Mouse (Mus musculus) midbrain, postnatal 0 days (tissue): ENCODE measurements around the gene Mcm7. TPM values are rescaled to one million over a fixed set of nuclear protein-coding genes. Genes with fewer than 3 reads are reported as not detected.
"Not testable (repeated sequence)": the region's sequence is repeated elsewhere in the genome, so short reads cannot be mapped to it uniquely, and the experiment has no call there.

Experiments used
- ATAC-seq: fragments of 200-750 bp; cut with Nextera tagmentation; 2 replicates; pipeline ENCODE4 v1.8.0; 2017; ENCODE audit warnings: moderate number of reproducible peaks, mild to moderate bottlenecking, moderate TSS enrichment, moderate library complexity; ENCODE audit not compliant: low FRiP score
- DNase-seq: peaks from one replicate; pipeline ENCODE4 v3.0.0-alpha.2; 2015; ENCODE audit warnings: low spot score
- H3K27ac ChIP-seq: fragments of 300-500 bp; sonication (generic); 2 replicates; pipeline ENCODE4 v1.5.1; 2014; ENCODE audit warnings: low read depth, mild to moderate bottlenecking, low read length, mixed read lengths
- H3K27me3 ChIP-seq: fragments of 300-500 bp; sonication (generic); 2 replicates; pipeline ENCODE4 v1.6.1; 2014; ENCODE audit warnings: low read length, control low read depth, mixed read lengths; ENCODE audit not compliant: insufficient read depth
- H3K36me3 ChIP-seq: fragments of 300-500 bp; sonication (generic); 2 replicates; pipeline ENCODE4 v1.6.1; 2014; ENCODE audit warnings: low read length, control low read depth, mixed read lengths; ENCODE audit not compliant: insufficient read depth
- H3K4me1 ChIP-seq: fragments of 300-500 bp; sonication (generic); 2 replicates; pipeline ENCODE4 v1.6.1; 2014; ENCODE audit warnings: mild to moderate bottlenecking, control low read depth, antibody characterized with exemption, low read length, mixed read lengths; ENCODE audit not compliant: insufficient read depth
- H3K4me2 ChIP-seq: fragments of 300-500 bp; sonication (generic); 2 replicates; pipeline ENCODE4 v1.6.1; 2014; ENCODE audit warnings: low read depth, mild to moderate bottlenecking, low read length, mixed read lengths; ENCODE audit not compliant: poor library complexity, severe bottlenecking
- H3K4me3 ChIP-seq: fragments of 300-500 bp; sonication (generic); 2 replicates; pipeline ENCODE4 v1.5.1; 2014; ENCODE audit warnings: low read depth, mild to moderate bottlenecking, low read length, moderate library complexity
- H3K9ac ChIP-seq: fragments of 300-500 bp; sonication (generic); replicated peaks from 2 replicates; pipeline ENCODE4 v1.6.1; 2014; ENCODE audit warnings: mild to moderate bottlenecking, low read length, moderate library complexity, mixed read lengths; ENCODE audit not compliant: poor library complexity, severe bottlenecking
- H3K9me3 ChIP-seq: fragments of 300-500 bp; sonication (generic); 2 replicates; pipeline ENCODE4 v1.6.1; 2016; ENCODE audit warnings: low read length, control low read depth
- CTCF ChIP-seq: IDR thresholded peaks from 2 replicates; pipeline ENCODE4 v1.5.1; 2016; ENCODE audit warnings: antibody characterized with exemption, mild to moderate bottlenecking
- WGBS: fragments of 180-500 bp; shearing (Covaris S2); extraction: QIAGEN DNeasy Blood & Tissue Kit; methylation state at CpG from one replicate; pipeline ENCODE4 v1.1.7; 2014; 5-methylcytosine and 5-hydroxymethylcytosine counted together
- polyA plus RNA-seq: library from polyadenylated mRNA; unstranded; fragments of >200 nt; fragmentation: Nextera tagmentation; extraction: Ambion mirVana; gene quantifications from 2 replicates; pipeline ENCODE4 v1.2.1, GENCODE M21; 2015
- total RNA-seq: library from RNA; depleted of rRNA; stranded (reverse); fragments of >200 nt; gene quantifications from 2 replicates; pipeline ENCODE4 v1.2.3, GENCODE M21; 2014; rRNA removed

The Mcm7 gene
- total RNA-seq (27.8 and 31.0 TPM in 2 replicates), polyA plus RNA-seq (37.9 and 39.6 TPM in 2 replicates)

DNA sequence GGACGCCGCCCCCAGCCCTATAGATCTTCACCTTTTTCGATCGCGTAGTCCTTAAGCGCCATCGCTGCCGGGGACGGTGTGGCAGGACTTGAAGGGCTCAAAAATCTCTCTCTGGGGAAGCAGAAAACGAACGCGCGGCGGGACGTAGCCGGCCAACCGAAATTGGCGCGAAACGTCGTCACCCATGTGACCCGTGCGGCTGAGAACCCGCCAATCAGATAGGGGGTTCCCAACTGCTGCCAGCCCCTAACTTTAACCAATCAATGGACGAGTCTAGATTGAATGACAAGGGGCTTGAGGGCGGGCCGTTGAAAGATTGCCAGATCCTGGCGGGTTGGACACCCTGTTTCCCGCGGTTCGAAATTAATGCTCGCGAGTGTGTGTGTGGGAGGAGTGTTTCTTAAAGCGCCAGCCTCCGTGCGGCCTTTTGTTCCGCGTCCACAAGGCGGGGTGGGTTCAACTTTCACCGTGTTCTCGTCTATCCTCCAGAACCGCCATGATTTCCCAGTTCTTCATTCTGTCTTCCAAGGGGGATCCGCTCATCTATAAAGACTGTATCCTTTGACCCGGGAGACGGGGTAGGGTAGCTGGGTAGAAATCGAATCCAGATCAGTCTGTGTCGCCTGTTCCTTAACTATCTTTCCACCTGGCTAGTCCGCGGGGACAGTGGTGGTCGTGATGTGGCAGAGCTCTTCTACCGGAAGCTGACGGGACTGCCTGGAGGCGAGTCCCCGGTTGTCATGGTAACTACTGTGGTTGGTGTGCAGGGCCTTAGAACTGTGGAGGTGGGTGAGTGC is at the start of gene Mcm7, which contains the start of gene Ap4m1:
Gene Mcm7 (minus strand): TSS at position 728 of the 797 bp plus-strand sequence.
Gene Ap4m1 (plus strand): TSS at position 308 of the 797 bp plus-strand sequence.
- peaks cover 31% of the 10 kb centered on the region for H3K36me3 ChIP-seq
- peak; percentile 95 for ATAC-seq
- WGBS: under 1% methylated on average over 54 of the region's 54 CpGs

DNA sequence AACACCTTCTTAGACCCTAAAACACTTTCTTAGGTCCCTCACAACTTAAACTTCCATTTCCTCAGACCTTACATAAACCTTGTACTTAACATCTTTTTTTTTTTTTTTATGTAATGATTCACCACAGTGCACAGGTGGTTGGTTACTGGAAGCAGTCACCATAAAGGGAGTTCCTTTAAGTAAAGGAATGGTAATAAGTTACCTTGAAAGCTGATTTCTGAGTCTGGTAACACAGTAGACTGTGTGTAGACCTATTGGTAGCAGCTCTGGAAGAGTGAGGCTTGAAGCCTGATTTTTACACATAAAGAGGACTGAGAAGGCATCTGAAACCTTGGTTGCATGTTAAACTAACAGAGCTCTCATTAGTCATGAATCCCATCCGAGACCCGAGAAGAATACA is 47.6 kb upstream of the Mcm7 start:
- Histone ChIP-seq H3K27me3 (no peaks in the 10 kb centered on the region), H3K36me3 (no peaks in the 10 kb centered on the region), H3K4me3 (no peak overlapping the region), H3K4me2 (no peak overlapping the region), H3K9ac (no peak overlapping the region), H3K4me1 (no peaks in the 10 kb centered on the region), H3K9me3 (no peaks in the 10 kb centered on the region), H3K27ac (no peak overlapping the region)
- 77% methylated on average over 2 of the region's 2 CpGs for WGBS
- TF ChIP-seq CTCF: no peak
- ATAC-seq (no peak), DNase-seq (no peak)

More for the DNA sequence above, at the start of gene Mcm7, which contains the start of gene Ap4m1:
- H3K9me3 ChIP-seq: no peaks in the 10 kb centered on the region
- TF ChIP-seq CTCF: peak; percentile 43; the same call in 1 of the 2 replicates
- peak within 1 kb of the TSS; percentile 87 for H3K27ac ChIP-seq
- H3K4me1 ChIP-seq: peaks cover 10% of the 10 kb centered on the region; the same call in 1 of the 2 replicates
- H3K9ac ChIP-seq: peak within 1 kb of the TSS; percentile 66
- peak; percentile 99 for DNase-seq
- peak within 1 kb of the TSS; percentile 98 for H3K4me2 ChIP-seq
- peak within 1 kb of the TSS; percentile 61 for H3K4me3 ChIP-seq
- H3K27me3 ChIP-seq: no peaks in the 10 kb centered on the region

DNA sequence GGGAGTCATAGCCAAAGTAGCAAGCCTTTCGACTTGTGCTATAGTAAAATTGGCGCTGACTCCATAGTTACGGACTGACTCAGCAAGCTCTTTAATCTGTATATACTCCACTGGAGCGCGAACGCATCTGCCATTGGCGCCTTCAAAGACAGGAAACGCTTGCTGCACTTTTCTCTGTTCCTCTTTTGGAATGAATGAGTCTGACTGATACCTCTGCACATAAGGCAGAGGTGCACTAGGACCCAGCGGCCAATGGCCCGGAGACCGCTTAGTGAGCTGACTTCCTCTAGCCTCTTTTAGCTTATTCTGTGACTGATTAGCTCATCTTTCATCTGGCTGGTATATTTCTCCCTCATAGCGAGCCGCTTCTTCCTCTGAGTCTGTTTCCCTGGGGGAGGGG is 44.4 kb upstream of the Mcm7 start:
- not testable (repeated sequence) for H3K4me1 ChIP-seq, H3K4me3 ChIP-seq, H3K9ac ChIP-seq, H3K36me3 ChIP-seq, H3K27me3 ChIP-seq, H3K4me2 ChIP-seq, DNase-seq, ATAC-seq, H3K27ac ChIP-seq, H3K9me3 ChIP-seq
- 97% methylated on average over 13 of the region's 13 CpGs for WGBS

DNA sequence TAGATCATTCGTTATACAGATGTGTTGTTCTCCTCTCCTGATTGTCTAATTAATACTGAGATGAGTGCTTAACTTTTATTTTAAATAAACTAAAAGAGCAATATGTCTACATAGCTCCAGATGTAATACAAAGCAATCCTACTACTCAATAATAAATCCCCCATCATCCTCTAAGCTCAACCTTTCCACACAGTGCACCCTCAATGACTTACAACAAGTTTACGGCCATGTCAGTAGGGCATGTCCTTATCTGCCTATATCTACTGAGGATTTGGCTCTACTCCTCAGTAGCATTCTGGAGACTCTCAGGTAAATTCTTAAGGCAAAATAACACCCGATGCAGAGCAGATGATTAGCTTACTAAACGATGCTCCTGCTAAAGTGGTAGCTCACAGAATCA is 35.7 kb upstream of the Mcm7 start:
- no peaks in the 10 kb centered on the region for H3K4me1 ChIP-seq
- no peaks in the 10 kb centered on the region for H3K27me3 ChIP-seq
- TF ChIP-seq CTCF: no peak
- no peak for DNase-seq
- H3K27ac ChIP-seq: no peak overlapping the region
- no peak for ATAC-seq
- H3K9me3 ChIP-seq: no peaks in the 10 kb centered on the region
- no peak overlapping the region for H3K4me3 ChIP-seq
- 89% methylated on average over 4 of the region's 4 CpGs for WGBS
- no peak overlapping the region for H3K9ac ChIP-seq
- H3K36me3 ChIP-seq: no peaks in the 10 kb centered on the region
- H3K4me2 ChIP-seq: no peak overlapping the region

DNA sequence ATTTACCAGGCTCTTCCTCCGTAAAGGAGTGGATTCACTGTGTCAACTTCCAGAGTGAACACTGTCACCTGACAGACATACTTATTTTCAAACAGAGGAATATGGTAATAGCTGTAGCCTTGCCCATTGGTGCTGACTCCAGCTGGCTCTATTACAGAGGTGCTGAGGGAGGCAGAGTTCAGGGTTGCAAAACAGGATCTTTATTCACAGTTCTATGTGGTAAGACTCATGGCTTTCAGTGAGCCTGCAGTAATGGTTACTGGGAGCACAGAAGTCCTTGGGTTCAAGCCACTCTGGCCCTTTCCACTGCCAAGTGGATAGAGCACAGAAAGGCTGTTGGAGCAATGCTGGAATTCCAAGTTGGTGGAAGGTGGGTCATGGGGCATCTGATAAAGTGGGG is 35.0 kb upstream of the Mcm7 start:
- ATAC-seq (no peak), DNase-seq (no peak)
- H3K9me3 ChIP-seq: no peaks in the 10 kb centered on the region
- 82% methylated on average over 1 of the region's 1 CpGs for WGBS
- no peaks in the 10 kb centered on the region for H3K4me1 ChIP-seq
- H3K4me3 ChIP-seq: no peak overlapping the region
- no peak for TF ChIP-seq CTCF
- H3K4me2 ChIP-seq: no peak overlapping the region
- H3K27ac ChIP-seq: no peak overlapping the region
- no peaks in the 10 kb centered on the region for H3K27me3 ChIP-seq
- no peaks in the 10 kb centered on the region for H3K36me3 ChIP-seq
- no peak overlapping the region for H3K9ac ChIP-seq

DNA sequence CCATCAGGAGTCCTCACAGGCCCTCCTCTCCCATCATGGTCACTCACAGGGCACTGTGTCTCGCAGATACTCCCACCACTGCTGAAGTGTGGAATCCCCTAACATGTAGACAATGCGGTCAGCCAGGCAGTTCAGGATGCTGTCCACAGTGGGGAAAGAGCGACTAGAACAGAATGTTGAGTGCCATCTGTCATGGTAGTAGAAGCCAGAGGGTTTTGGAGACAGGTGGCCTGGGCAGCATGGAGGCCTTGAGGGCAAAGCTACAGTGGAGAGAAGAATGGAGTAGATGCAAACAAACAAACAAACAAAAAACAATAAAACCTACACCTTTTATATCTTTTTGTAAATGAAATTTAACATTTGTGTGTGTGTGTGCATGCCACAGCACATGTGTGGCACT is 29.9 kb upstream of the Mcm7 start:
- no peak overlapping the region for H3K9ac ChIP-seq
- no peak for DNase-seq
- WGBS: 83% methylated on average over 3 of the region's 3 CpGs

More for the DNA sequence above, 29.9 kb upstream of the Mcm7 start:
- Histone ChIP-seq H3K27me3 (no peaks in the 10 kb centered on the region), H3K36me3 (no peaks in the 10 kb centered on the region), H3K27ac (no peak overlapping the region), H3K9me3 (no peaks in the 10 kb centered on the region), H3K4me1 (no peaks in the 10 kb centered on the region), H3K4me3 (no peak overlapping the region), H3K4me2 (no peak overlapping the region)
- no peak for TF ChIP-seq CTCF
- ATAC-seq: no peak
